Mouse (Mus musculus) midbrain, embryonic 10.5 days (tissue): ENCODE measurements at regions not wholly inside any gene's neighbourhood (a gene's known extent, or its start where the extent isn't known, plus 50 kb on each side); places are given as distances from the start of the nearest gene placed in this dataset.

Source experiments
- DNase-seq: peaks from one replicate; pipeline ENCODE4 v3.0.0-alpha.2; 2017; ENCODE audit warnings: low spot score
- H3K27ac ChIP-seq: fragments of 300-500 bp; sonication (generic); replicated peaks from 2 replicates; pipeline ENCODE4 v1.5.1; 2016; ENCODE audit warnings: mild to moderate bottlenecking
- H3K27me3 ChIP-seq: fragments of 300-500 bp; sonication (generic); 2 replicates; pipeline ENCODE4 v1.6.1; 2016; ENCODE audit warnings: low read depth, mild to moderate bottlenecking; ENCODE audit not compliant: poor library complexity, severe bottlenecking
- H3K36me3 ChIP-seq: fragments of 300-500 bp; sonication (generic); 2 replicates; pipeline ENCODE4 v1.6.1; 2016; ENCODE audit warnings: mild to moderate bottlenecking, moderate library complexity
- H3K4me1 ChIP-seq: fragments of 300-500 bp; sonication (generic); 2 replicates; pipeline ENCODE4 v1.6.1; 2016
- H3K4me3 ChIP-seq: fragments of 300-500 bp; sonication (generic); 2 replicates; pipeline ENCODE4 v1.5.1; 2016; ENCODE audit warnings: mild to moderate bottlenecking, moderate library complexity
- H3K9me3 ChIP-seq: fragments of 300-500 bp; sonication (generic); replicated peaks from 2 replicates; pipeline ENCODE4 v1.6.1; 2016; ENCODE audit warnings: mild to moderate bottlenecking
- WGBS: fragments of 180-500 bp; shearing (Covaris S2); methylation state at CpG from one replicate; pipeline ENCODE4 v1.1.7; 2016; 5-methylcytosine and 5-hydroxymethylcytosine counted together

GRCm38 (mm10) chr10:70380041-70380651, 60.1 kb upstream of the Fam13c start:
- H3K9me3 ChIP-seq, result no peaks in the 10 kb centered on the region
- peak overlapping the region; percentile 71 for H3K27ac ChIP-seq
- H3K4me3 ChIP-seq, result no peak overlapping the region
- peak; percentile 35 for DNase-seq
- 33% methylated on average over 7 of the region's 7 CpGs for WGBS
- no peaks in the 10 kb centered on the region for H3K36me3 ChIP-seq
- H3K27me3 ChIP-seq, result no peaks in the 10 kb centered on the region
- H3K4me1 ChIP-seq, result peaks cover 10% of the 10 kb centered on the region

DNA sequence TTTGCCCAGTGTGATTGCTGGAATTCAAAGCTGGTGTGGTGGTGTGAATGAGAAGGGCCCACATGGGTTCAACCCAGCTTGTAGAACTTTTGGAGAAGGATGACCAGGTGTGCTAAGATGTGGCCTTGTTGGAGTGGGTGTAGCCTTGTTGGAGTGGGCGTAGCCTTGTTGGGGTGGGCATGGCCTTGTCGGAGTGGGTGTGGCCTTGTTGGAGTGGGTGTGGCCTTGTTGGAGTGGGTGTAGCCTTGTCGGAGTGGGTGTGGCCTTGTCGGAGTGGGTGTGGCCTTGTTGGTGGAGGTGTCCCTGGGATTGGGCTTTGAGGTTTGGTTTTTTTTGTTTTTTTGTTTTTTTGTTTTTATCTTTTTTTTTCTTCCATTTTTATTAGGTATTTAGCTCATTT, 55.6 kb upstream of the Fam13c start:
- Histone ChIP-seq H3K36me3 (no peaks in the 10 kb centered on the region), H3K4me1 (peaks cover 17% of the 10 kb centered on the region), H3K4me3 (no peak overlapping the region), H3K9me3 (peaks cover 3% of the 10 kb centered on the region), H3K27me3 (no peaks in the 10 kb centered on the region), H3K27ac (no peak overlapping the region)
- WGBS, result 82% methylated on average over 4 of the region's 4 CpGs
- DNase-seq, result no peak

GRCm38 (mm10) chr10:70387729-70388128, 52.6 kb upstream of the Fam13c start:
- peaks cover 9% of the 10 kb centered on the region for H3K4me1 ChIP-seq
- DNase-seq, result no peak
- no peaks in the 10 kb centered on the region for H3K36me3 ChIP-seq
- H3K27me3 ChIP-seq, result no peaks in the 10 kb centered on the region
- peaks cover 3% of the 10 kb centered on the region for H3K9me3 ChIP-seq
- H3K4me3 ChIP-seq, result no peak overlapping the region
- 85% methylated on average over 5 of the region's 5 CpGs for WGBS
- H3K27ac ChIP-seq, result no peak overlapping the region
